Mouse (Mus musculus) mature B cell (primary cell): Measurements from ENCODE around the gene Lrrc1.

Experiments
- in situ Hi-C: fragments of 300-500 bp; cut with MboI; formaldehyde crosslinking; loops from 2 replicates; pipeline ENCODE4 v1.14.3; 2019

Gene Lrrc1

DNA sequence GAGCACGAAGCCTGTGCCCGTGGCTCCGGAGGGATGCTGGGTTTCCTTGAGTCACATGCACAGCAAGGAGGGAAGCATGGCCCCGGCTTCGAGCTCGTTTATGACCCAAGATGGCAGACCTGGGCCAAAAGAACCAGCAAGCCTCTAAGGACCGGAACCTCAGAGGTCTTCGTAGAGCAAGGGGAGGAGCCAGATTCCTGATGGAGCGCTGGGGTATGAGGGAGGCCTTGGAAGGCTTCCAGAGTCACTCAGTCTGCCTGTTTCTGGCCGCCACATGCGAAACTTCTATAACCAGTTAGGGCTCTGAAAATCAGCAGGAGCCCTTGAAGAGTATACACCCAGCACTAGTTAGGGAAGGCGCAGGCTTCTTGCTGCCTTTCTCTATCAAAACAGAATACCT, 159.1 kb downstream of the Lrrc1 start:
- in situ Hi-C loops, result no loop called here

DNA sequence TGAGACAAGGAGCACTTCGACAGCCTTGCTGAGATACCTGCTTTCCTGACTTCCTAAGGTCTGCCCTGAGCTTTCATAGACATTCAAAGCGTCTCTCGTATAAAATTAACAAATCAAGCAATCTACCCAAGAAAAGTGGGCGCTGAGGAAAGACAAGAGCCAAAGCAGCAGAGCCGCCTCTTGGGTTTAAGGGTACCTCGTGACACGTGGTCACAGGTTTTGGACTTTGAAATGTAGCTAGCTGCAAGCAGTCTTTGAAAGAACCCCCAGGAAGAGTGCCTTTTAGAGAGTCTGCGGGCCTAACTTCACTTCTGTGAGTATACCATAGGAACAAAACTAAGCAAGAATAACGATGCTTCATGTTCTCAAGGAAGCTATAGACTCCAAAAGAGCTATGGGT, 160.0 kb downstream of the Lrrc1 start:
- in situ Hi-C loops, result no loop called here

DNA sequence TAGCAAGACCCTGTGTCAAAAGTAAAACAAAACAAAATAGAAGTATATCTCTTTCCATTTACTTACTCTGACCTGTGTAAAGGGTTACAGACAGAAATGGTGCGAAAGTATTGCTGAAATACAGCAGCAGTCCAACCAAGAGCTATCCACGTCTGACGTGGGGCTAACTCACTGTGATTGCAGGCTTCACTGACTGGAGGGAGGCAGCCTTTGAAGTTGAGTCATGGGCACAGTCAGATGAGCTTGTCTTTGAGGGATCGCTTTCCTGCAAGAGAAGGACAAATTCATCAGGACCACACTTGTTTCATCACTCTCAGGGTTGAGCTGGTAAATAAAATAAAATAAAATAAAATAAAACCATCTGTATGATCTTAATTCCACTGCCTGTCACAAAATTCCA, 160.7 kb downstream of the Lrrc1 start:
- in situ Hi-C loops, result no loop called here

DNA sequence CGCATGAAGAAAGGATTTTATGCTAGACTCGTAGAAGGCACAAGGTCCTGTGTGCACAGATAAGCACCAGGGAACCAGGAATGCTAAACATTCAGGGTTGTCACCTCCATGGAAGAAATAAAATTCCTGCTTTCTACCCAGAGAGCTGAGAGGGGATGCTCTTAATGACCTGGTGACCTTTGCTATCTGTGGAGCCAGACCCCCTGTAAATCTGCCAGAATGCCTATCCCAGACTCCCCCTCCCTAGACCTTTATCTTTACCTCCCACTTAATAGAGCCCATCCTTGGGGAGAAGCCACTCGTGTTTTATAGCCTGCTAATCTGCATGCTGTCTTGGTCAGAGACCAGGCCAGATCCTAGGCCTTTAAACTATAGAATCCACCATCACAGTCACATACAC, 162.2 kb downstream of the Lrrc1 start:
- in situ Hi-C loops, result no loop called here

DNA sequence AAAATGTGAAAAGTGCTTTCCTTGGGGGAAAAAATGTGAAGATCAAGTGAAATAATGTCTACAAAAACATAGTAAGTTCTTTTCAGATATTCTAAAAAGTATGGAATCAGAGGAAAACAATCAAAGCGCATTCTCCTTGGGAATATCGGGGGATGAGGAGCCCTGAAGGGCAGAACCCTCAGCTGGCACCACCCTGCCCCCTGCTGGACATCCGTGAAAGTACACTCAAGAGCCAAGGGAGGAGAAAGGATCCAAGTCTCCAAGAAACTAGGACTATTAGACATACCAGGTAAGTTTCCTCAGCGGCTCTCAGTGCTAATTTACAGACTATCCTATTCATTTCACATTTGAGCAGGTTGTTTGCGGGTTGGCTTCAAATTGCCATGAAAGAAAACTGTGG, 163.1 kb downstream of the Lrrc1 start:
- in situ Hi-C loops, result no loop called here
